Mouse (Mus musculus): ENCODE data around the gene Gm28729.
"Not testable (repeated sequence)": the region's sequence is repeated elsewhere in the genome, so short reads cannot be mapped to it uniquely, and the experiment has no call there.

Gene Gm28729

DNA sequence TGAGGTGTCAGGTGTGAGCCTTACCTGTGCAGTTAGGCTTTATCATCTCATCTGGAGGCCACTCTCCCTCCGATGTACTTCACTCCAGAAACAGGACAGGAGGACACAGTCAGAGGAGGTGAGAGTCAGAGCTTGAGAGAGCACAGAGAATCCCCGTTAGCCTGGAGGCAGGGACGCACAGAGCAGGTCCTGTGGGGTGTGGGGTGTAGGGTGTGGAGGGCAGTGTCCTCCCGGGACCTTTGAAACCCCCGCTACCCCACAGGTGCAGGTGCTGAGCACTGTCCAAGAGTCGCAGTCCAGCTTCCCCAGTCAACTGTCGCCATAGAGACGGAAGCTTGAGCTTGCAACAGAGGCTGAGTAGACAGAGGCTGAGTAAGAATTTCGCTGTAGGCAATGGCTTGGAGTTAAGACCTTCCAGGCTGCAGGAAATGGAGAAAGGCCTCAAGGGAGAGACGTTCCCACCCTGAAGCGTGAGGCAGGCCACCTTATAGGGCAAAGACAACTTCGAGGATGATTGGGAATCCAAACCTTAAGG lies at the start of gene Gm28729:
Gene Gm28729, minus strand, starts transcription at position 293 of the 535 bp plus-strand sequence.
- no peak for DNase-seq

DNA sequence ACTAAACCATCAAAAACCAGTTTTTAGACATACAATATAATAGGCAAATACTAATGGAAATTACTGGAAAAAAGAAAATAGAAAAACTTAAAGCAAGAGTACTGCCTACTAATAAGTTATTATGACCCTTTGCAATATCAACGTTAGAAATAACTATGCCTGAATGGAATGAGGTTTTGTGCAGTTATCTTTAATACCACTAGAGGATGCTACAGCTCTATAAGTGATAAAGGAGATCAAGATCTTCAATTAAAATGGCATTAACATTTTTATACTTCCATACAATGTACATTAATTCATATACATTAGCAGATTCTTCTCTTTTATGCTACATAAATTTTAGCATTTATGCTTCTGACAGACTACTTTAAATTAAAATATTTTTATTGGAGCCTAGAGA lies 48.2 kb upstream of the Gm28729 start:
- no peak for DNase-seq

DNA sequence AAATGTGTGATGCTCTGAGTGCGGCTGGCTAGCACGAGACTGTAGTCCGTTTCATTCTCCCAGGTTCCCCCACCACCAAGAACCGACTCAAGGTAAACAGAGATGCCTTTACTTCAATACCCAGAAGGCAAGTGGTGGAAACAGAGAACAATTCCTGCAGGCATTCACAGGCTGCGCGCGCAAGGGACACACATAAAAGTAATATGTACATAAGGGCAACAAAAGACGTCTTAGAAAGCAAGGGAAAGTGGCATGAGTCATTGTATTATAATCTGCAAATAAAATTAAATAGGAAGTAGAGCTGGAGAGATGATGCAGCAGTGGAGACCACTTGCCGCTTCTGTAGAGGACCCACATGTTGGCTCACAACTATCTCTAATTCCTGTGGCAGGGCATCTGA lies 47.7 kb upstream of the Gm28729 start:
- DNase-seq: no peak

DNA sequence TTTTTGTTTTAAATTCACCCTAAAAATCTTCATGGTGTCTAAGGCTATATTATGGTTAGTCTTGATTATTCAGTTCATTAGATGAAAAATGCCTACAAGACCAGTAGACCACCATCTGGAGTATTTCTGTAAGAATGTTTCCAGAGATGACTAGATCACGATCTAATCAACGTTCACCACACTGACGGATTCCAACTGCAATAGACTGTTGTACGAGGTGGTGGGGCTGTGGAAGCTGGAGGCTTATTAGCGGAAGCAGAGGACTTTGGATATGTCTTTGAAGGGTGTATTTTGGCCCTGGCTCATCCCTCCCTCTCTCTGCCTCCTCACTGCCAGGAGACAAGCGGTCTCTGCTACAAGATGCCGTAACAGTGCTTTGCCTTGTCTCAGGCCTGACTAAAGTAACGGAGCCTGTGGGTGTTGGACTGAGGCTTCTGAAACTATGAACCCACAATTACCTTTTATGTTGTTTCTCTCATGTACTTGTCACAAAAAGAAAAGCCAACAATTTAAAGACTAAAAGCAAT lies 41.5 kb upstream of the Gm28729 start:
- DNase-seq: no peak

DNA sequence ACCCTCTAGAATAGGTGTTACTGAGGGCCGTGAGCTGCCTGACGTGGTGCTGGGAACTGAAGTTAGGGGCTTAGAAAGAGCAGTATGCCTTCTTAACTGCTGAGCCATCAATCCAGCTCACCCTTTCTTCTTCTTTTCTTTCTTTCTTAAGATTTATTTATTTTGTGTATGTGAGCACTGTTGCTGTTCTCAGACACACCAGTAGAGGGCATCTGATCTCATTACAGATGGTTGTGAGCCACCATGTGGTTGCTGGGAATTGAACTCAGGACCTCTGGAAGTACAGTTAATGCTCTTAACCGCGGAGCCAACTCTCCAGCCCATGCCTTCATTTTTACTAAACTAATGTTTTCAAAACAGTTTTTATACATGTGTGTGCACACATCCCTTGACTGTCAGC lies 38.4 kb upstream of the Gm28729 start:
- no peak for DNase-seq

DNA sequence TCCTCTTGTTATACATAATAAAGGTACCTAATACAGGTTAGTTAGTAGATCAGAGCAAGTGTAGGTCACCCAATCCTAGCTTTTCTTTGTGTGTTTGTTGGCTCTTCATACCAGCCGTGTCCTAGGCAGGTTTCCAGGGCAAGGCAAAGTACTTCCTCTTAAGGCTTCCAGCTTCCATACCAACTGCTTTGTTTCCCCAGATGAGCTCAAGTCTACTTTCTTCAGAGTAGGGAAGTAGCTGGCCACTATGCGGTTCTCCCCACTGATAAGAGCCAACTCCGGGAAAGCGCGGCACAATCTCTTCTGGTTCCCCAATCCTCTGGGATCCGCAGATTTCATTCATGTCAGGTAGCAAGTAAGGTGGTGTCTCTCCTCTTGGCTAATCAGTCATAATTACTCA lies 34.1 kb upstream of the Gm28729 start:
- no peak for DNase-seq

DNA sequence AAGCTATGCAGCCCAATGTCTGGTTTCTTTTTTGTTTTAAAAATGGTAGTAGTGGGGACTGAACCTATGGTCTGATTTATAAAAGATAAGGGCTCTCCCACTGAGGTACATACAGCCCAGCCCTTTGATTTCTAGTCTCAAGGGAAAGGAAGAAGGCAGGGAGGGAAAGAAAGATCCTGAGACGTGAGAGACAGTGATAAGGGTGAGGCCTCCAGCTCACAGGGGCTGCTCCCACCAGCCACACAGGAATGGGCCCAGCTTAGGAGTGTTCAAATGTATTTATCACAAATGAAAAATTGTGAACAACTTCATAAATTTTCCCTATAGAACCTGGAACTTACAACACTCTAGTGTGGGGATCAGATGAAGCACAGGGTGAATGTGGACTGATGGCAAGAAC lies 33.5 kb upstream of the Gm28729 start:
- DNase-seq: no peak

DNA sequence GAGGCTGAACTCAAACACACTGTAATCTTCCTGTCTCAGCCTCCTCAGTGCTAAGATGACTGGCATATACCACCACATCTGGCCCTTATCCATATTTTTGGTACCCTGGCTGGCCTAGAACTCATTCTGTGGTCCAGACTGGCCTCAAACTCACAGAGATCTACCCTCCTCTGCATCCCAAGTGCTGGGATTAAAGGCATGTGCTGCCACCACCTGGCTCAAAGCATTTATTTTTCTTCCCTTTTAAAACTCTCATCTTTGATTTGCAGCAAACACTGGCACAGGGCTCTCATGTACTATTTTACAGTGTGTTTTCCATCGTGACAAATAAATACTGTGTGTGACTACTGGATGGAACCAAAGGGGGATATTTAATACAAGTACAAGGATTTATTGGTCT lies 29.0 kb upstream of the Gm28729 start:
- no peak for DNase-seq

DNA sequence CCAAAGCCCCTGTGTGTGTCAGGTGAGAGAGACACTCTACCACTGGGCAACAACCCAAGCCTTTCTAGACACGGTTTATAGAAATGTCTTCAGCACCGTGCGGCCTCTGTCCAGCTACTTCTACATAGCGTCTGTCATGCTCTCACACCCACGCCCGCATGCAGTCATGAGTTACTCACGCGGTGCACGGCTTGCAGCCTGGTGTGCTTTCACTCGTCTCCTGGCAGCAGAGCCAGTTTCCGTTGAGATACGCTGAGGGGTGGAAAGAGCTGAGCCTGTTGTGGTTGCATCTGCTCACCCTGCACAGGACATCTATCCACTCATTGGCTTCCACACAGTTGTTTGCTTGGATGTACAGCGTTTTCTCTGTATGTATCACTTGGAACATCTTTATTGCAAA lies 20.3 kb upstream of the Gm28729 start:
- DNase-seq: no peak

DNA sequence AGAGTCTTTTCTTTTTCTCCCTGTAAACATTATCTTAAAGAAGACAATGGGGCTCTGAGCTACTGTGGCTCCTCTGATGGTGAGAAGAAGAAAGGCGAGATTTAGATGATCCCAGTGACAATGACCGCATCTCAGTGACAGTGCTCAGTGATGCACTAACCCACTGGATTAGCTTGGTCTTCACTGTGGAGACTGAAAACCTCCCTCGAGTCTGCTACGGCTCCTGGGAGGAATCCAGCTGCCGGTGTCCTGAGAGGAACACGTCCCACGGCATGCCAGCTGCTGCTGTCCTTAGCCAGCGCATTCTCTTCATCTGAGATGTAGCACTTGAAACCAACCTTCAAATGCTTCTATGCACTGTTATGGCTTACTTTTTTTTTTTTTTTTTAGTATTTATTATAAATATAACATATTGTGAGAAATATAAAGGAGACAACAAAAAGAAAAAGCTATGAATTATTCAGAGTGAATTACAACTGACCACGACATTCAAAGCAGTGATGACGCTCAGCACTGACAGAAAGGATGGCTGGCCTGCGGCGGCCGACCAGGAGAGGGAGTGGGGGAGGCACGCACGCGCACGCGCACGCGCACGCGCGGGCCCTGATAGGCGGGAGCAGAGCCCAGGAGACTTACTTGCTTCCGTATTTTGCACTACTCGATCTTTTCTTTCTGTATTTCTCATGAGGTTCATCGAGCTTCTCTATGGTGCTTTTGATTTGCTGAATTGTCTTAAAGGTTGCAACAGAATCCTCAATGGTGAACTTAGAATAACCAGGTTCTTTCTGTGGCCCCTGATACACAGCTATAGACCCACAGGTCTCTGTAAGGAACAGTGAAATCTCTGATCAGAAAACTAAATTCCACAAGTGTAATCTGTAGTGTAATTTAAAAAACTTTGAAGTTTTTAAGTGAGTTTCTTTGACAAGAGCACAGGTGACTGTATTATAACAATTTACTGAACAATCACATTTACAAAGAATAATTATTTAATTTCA lies 18.9 kb upstream of the Gm28729 start:
- DNase-seq: peak; percentile 25

DNA sequence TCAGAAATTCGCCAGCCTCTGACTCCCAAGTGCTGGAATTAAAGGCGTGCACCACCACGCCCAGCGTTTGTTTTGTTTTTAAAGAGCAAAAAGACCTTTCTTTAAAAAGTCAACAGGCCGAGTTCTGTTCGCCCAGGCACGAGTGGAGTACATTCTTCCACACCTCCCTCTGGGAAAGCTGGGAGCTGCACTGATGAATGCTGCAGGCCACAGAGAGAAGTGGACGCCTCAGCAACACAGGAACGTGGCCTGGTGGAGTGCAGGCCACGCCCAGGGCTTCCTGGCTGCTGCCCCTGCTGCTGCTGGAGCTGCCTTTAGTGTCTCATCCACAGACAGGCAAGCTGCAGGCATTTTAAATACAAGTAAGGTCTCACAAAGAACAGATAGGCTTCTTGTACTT lies 13.9 kb upstream of the Gm28729 start:
- DNase-seq: no peak

DNA sequence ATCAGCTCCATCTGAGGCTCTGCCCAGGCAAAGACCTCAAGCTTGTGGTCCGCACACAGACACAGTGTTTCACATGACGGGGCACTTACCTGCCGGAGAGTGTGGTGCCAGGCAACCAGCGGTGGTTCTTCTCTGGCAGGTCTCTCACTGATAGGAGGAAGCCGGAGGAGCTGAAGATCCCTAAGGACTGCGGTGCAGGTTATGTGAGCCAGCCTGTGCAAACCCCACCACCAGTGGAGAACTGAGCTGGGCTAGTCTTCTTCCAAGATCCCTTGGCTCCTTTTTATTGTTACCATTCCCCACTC lies 12.5 kb upstream of the Gm28729 start:
- DNase-seq: no peak

DNA sequence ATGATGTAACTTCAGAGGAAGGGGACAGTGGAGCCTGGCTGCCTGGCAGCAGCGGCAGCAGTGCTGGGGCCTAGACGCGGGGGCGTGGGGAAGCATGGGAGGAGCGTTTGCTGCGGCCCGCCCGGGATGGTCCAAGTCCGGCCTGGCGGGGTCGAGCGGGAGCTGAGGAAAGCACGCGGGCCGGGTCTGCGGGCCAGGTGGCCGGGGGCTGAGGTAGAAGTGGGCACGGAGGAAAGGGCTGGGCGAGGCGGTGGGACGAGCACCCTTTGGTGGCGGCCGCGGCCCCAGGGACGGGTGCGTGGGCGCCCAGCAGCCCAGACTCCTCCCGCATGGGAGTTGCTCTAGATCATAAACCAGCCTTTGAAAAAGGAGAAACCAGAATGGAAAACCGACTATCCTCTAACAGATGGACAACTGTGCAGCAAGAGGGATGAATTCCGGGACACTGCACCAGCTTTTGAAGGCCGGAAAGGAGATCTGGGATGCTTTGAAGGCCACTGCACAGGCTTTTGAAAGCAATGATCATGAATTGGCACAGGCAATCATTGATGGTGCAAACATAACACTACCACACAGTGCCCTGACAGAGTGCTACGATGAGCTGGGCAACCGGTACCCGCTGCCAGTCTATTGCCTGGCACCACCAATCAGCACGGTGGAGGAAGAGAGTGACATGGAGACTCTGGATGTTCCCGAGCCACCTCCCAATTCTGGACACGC lies 12.0 kb upstream of the Gm28729 start:
- peak; percentile 20 for DNase-seq

DNA sequence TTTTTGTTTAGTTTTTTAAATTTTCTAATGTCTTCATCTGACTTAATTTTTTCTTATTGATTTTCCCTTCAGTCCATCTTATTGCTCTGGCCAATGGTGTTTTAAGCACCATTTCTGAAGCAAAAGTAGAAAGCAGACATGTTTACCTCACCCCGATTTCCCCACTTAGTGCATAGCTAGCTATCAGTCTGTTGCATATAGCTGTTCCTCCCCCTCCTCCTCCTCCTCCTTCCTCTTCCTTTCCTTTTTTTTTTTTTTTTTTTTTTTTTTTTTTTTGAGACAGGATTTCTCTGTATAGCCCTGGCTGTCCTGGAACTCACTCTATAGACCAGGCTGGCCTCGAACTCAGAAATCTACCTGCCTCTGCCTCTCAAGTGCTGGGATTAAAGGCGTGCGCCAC lies 11.0 kb upstream of the Gm28729 start:
- not testable (repeated sequence) for DNase-seq

DNA sequence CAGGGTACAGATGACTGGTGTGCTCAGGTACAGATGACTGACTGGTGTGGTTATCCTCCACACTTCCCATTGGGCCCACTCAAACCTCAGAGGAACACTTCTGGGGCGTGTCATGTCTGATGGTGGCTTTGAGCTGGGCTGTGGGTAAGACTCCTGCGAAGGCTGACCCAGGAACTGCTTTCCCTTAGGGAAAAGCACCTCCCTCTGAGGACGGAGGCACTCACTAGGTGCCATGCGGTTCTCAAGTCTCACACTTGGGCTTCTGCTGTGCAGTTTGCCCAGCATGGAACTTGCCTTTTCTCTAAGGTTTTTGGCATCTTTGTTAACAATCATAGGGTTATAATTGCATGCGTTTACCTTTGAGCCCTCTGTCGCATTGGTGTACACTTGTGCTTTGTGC lies 10.4 kb upstream of the Gm28729 start:
- DNase-seq: no peak

DNA sequence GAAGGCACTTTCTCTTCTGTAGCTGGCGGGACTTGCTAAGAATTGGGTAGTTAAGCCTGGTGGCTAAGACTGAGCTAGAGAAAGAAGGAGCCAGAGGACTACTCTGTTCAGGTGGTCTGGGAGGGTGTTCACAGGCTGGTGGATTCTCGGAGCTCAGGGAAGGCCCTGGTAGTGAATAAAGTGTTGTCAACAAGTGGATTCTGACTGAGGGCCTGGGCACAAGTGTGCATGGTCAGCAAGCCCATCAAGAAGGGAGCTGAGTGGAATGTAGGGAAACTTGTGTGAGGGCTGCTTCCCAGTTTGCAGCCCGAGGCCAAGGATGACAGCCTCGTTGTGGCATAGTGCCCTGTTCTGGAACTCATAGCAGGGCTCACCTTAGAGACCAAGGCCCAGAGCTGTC lies 9.2 kb upstream of the Gm28729 start:
- DNase-seq: no peak

DNA sequence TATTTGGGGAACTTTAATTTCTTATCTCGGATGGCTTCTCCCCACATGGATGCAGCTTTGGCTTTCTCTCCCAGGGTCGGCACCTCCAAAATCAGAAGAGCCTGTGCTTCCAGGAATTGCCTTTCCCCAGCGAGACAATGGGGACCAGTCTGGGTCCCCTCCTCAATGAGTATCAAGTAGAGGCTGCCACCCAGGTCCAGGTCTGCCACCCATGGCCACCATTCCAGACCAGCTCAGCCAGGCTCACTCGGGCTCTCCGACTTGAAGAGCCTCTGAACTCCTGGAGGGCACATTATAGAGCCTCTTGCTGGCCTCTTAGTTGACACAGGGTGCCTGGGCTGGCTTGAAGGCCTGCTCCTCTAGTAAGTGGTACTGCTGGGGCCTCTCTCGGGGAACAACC lies 8.4 kb upstream of the Gm28729 start:
- DNase-seq: no peak

DNA sequence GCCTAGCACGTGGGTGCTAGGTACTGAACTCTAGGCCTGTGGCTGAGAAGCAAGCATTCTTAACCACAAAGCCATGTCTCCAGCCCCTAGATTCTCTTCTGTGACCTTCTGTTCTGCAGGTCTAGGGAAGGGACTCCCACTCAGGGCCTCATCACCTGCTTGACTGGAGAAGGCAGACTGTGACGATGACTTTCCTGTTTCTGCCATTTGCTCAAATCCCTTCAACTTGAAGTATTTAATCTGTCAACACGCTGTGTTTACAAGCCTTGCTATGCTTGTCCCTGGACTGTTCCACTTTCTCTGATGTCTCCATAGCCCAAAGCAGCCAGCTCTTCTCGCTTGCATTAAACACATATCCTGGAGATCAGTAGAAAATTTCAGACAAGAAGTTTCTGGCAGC lies 7.5 kb upstream of the Gm28729 start:
- no peak for DNase-seq

DNA sequence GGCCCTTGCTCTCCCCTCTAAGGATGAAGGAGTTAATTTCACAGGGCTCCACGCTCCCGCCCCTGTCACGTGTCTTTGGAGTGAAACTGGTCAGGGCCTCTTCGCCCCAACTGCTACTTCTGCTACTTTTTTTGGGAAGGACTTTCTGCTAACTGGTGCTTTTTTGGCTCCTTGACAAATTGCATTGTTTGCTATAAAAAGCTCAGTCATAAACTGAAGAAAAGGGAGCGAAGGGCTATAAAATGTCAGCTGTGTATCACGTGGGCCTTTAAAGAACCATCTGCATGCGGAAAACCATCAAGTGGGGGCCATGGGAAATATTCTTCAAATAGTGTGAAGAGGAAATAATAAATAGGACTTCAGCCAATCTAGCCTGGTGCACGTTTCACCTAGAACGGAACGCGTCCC lies 5.6 kb upstream of the Gm28729 start:
- peak; percentile 45 for DNase-seq

DNA sequence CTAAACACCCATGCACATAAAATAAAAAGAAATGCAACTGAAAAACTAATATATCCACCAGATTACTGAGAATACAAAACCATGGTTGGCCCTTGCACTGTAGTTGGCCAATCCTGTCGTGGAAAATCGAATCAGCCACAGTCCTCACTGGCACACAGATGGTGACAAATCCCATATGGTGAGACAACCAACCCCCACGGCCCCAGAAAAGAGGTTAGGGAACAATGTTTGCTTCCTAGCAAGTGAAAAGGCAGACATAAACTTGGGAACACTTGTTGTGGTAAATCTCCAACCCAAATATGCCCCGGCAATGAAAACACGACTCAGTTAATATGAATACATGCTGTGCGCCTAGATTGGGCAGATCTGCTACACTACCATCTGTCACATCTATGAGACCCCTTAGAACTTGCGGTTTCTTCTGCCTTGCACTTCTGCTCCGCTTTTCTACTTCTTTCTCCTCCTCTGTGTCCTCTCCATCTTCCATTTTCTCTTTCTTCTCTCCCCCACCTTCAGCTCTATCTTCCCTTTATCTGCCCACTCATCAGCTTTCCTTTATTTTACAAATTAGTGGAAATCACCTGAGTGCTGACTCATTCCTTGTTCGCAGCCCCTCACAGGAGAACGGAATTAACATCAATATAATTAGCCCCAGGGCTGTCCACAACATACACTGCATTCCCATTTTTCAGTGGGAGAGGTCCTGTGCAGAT lies 5.1 kb upstream of the Gm28729 start:
- DNase-seq: no peak

DNA sequence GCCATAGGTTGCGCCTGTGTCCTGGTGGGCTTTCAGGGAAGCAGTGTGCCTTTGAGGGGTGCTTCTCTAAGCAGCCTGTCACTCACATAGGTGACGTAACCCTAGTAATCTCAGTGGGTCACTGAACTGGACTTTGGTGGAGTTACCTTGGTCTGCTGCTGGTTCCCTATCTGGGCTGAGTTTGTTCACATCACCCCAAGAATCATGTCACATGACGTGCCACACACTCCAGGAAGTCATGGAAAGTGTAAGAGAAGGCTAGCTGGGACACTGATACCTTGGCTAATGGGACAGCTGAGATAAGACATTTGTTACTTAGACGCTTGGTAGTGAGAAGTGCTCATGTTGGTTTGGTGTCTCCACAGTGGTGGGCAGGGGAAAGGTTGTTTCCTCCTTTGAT lies 947 bp upstream of the Gm28729 start:
- DNase-seq: no peak

DNA sequence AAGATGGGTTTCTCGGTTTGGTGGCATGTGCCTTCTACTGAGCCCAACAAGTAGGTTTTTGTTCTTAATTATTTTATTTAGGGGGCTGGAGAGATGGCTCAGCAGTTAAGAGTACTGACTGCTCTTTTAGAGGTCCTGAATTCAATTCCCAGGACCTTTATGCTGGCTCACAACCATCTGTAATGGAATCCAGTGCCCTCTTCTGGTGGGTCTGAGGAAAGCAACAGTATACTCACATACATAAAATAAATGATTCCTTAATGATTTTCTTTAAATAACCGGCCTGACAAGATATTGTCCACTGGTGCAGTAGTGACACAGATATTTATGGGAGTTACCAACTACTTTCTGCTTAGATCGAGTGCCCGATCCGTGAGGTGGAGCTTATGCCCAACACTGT lies 1.9 kb downstream of the Gm28729 start:
- no peak for DNase-seq

DNA sequence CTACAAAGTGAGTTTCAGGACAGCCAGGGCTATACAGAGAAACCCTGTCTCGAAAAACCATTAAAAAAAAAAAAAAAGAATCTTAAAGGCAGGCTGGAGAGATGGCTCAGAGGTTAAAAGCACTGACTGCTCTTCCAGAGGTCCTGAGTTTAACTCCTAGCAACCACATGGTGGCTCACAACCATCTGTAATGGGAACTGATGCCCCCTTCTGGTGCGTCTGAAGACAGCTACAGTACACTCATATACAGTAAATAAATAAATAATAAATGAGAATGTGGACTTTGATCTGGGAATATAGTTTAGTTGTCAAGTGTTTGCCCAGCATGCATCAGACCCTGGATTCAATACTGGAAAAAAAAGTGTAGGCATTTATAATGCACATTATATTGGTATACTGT lies 3.5 kb downstream of the Gm28729 start:
- not testable (repeated sequence) for DNase-seq

Measured in kidney, adult 18-20 months (tissue).